Comparison of ENCODE assay signal across 31 mouse cellular contexts in genomic region chr10:61334545-61334944, GRCm38 (mm10). TPM values are rescaled to one million over a fixed set of nuclear protein-coding genes. Genes with fewer than 3 reads are reported as not detected.
A peak's percentile ranks its signal among the peaks of the same experiment; 100 is the strongest.
DNase-seq lines count a peak whose midpoint lies in the region; ATAC-seq and TF ChIP-seq lines count a peak whose summit lies in the region.
"Had no signal": no experiment of that assay in that cellular context is flagged by ENCODE, and none has a peak within 500 bp of the region (broad histone marks: within the 10 kb centered on the region; RNA-seq: fewer than 3 reads in every experiment).

No protein-coding gene starts in this region.

- peak; percentile 93 for DNase-seq in 416B (ENCODE audit: low read depth)
- peak; percentile 79 to 91 for DNase-seq in natural killer cell, adult 2 months (ENCODE audit: low spot score in 2 of 2)
- no peak for DNase-seq in liver, postnatal 0 days
- no peak for DNase-seq in heart, embryonic 10.5 days (ENCODE audit: low spot score)
- DNase-seq in spleen, adult 12 weeks (ENCODE audit: low spot score) = no peak
- DNase-seq: adrenal gland, adult 8-10 months; adrenal gland, postnatal 25 days; cerebellum, adult 11-12 months; cerebellum, adult 8-10 months; cerebellum, postnatal 10 days; cerebellum, postnatal 36 days; forebrain, postnatal 0 days; gastrocnemius, adult 2 months; gastrocnemius, postnatal 14 days; heart, postnatal 10 days; heart, postnatal 36 days had no signal

- no peak overlapping the region for H3K9ac ChIP-seq in liver, postnatal 0 days (replicated peaks)
- H3K9ac ChIP-seq: forebrain, postnatal 0 days; heart, embryonic 12.5 days; heart, embryonic 15.5 days; hindbrain, embryonic 14.5 days had no signal

- no peak for TF ChIP-seq EP300 in liver, postnatal 0 days (IDR thresholded peaks at IDR 0.05; ENCODE audit: low read depth)

- no peaks in the 10 kb centered on the region for H3K27me3 ChIP-seq in liver, postnatal 0 days (ENCODE audit: insufficient read depth, low read length)
- H3K27me3 ChIP-seq in heart, embryonic 10.5 days (ENCODE audit: insufficient read depth, poor library complexity, severe bottlenecking) = 0 out of 2 replicates have a peak, but pooled peaks cover 4% of the 10 kb centered on the region
- H3K27me3 ChIP-seq: heart, embryonic 12.5 days; heart, embryonic 15.5 days had no signal

- H3K36me3 ChIP-seq in liver, postnatal 0 days (replicated peaks; ENCODE audit: insufficient read depth, low read length) = no peaks in the 10 kb centered on the region
- peaks cover 44% of the 10 kb centered on the region for H3K36me3 ChIP-seq in heart, embryonic 10.5 days

- 47% methylated on average over 7 of the region's 7 CpGs for WGBS in liver, postnatal 0 days (ENCODE audit: insufficient replicate concordance)
- WGBS in heart, embryonic 10.5 days = 85% methylated on average over 7 of the region's 7 CpGs

- no peaks in the 10 kb centered on the region for H3K9me3 ChIP-seq in liver, postnatal 0 days (ENCODE audit: low read length)
- no peaks in the 10 kb centered on the region for H3K9me3 ChIP-seq in heart, embryonic 10.5 days
- H3K9me3 ChIP-seq: forebrain, embryonic 10.5 days; heart, embryonic 12.5 days; heart, embryonic 15.5 days had no signal

- no peak for TF ChIP-seq CTCF in liver, postnatal 0 days (IDR thresholded peaks at IDR 0.05; ENCODE audit: low read depth)

- no peaks in the 10 kb centered on the region for H3K4me1 ChIP-seq in liver, postnatal 0 days (ENCODE audit: insufficient read depth)
- H3K4me1 ChIP-seq in heart, embryonic 10.5 days = 0 out of 2 replicates have a peak, but pooled peaks cover 6% of the 10 kb centered on the region
- H3K4me1 ChIP-seq: heart, embryonic 12.5 days had no signal

- H3K27ac ChIP-seq in liver, postnatal 0 days (ENCODE audit: low read depth) = no peak overlapping the region
- no peak overlapping the region for H3K27ac ChIP-seq in heart, embryonic 10.5 days
- H3K27ac ChIP-seq: forebrain, embryonic 10.5 days; gastrocnemius, adult 2 months; heart, embryonic 15.5 days; hindbrain, embryonic 14.5 days; hindbrain, postnatal 0 days had no signal

- peak; percentile 77 for ATAC-seq in common myeloid progenitor, adult 5-6 weeks (replicated peaks; ENCODE audit: low read depth, poor library complexity, severe bottlenecking)
- ATAC-seq in megakaryocyte, adult 5-6 weeks (ENCODE audit: poor library complexity, severe bottlenecking) = peak; percentile 51
- ATAC-seq in liver, postnatal 0 days = no peak
- ATAC-seq: activated CD4-positive, CD25-positive, alpha-beta regulatory T cell, adult 4 months; CD4-positive, CD25-positive, alpha-beta regulatory T cell, adult 4 months; forebrain, embryonic 14.5 days; forebrain, postnatal 0 days; hindbrain, postnatal 0 days; inflammation-experienced regulatory T-cells, adult 6 months had no signal

- no peak overlapping the region for H3K4me3 ChIP-seq in liver, postnatal 0 days (ENCODE audit: low read depth, low read length)
- H3K4me3 ChIP-seq in heart, embryonic 10.5 days = no peak overlapping the region
- H3K4me3 ChIP-seq: forebrain, embryonic 10.5 days; gastrocnemius, adult 2 months; heart, embryonic 12.5 days; heart, embryonic 15.5 days had no signal

- no peak overlapping the region for H3K4me2 ChIP-seq in liver, postnatal 0 days (ENCODE audit: low read depth, low read length)
- H3K4me2 ChIP-seq: heart, embryonic 12.5 days; heart, embryonic 15.5 days; hindbrain, embryonic 14.5 days had no signal

RNA-seq across cellular contexts. Expression of gene Prf1, which starts 36.9 kb away (rescaled TPM):
- not detected in 2 replicates for total RNA-seq in common myeloid progenitor, adult 5-6 weeks (2017)
- 0.20 and 2.5 TPM in 2 replicates for total RNA-seq in megakaryocyte, adult 5-6 weeks (2015)
- total RNA-seq in megakaryocyte, adult 5-6 weeks (2017) = 0.88 and 1.5 TPM in 2 replicates
- polyA plus RNA-seq in liver, postnatal 0 days (2015; fragmentation: Nextera tagmentation; extraction: Ambion mirVana) = 0.13 and 0.21 TPM in 2 replicates
- not detected in 2 replicates for polyA plus RNA-seq in heart, embryonic 10.5 days (2016; fragmentation: Nextera tagmentation; extraction: Ambion mirVana)
- total RNA-seq: ES-E14; forebrain, postnatal 0 days; gastrocnemius, adult 2 months; gastrocnemius, postnatal 14 days; heart, postnatal 10 days; hindbrain, postnatal 0 days had no signal
- polyA plus RNA-seq: brain, embryonic 14.5 days; C2C12; embryonic facial prominence, embryonic 11.5 days; forebrain, embryonic 10.5 days; forebrain, embryonic 14.5 days; forebrain, postnatal 0 days; heart, embryonic 12.5 days; hindbrain, postnatal 0 days had no signal

RNA-seq across cellular contexts. Expression of gene Pald1, which starts 48.8 kb away (rescaled TPM):
- total RNA-seq in common myeloid progenitor, adult 5-6 weeks (2017) = 0.09 TPM in 1 of 2 replicates, not detected in the other
- total RNA-seq in megakaryocyte, adult 5-6 weeks (2015) = 0.16 TPM in 1 of 2 replicates, not detected in the other
- total RNA-seq in megakaryocyte, adult 5-6 weeks (2017) = 0.77 and 2.1 TPM in 2 replicates
- 3.7 and 3.8 TPM in 2 replicates for polyA plus RNA-seq in liver, postnatal 0 days (2015; fragmentation: Nextera tagmentation; extraction: Ambion mirVana)
- 34.2 and 40.8 TPM in 2 replicates for polyA plus RNA-seq in heart, embryonic 10.5 days (2016; fragmentation: Nextera tagmentation; extraction: Ambion mirVana)
- polyA plus RNA-seq: activated CD4-positive, CD25-positive, alpha-beta regulatory T cell, adult 4 months; CD4-positive, CD25-positive, alpha-beta regulatory T cell, adult 4 months had no signal

Comparison
In these comparisons a context has a peak if more than half of its experiments do, and no peak if none do; other contexts are left out.
1. DNase-seq: peak in 416B (single experiment) and natural killer cell, adult 2 months (2 of 2); none in liver, postnatal 0 days (single experiment), heart, embryonic 10.5 days (single experiment) and spleen, adult 12 weeks (single experiment).